Mouse (Mus musculus) layer of hippocampus, adult 9-11 months (tissue): ENCODE measurements around the gene Spock1.
"Not testable (repeated sequence)": the region's sequence is repeated elsewhere in the genome, so short reads cannot be mapped to it uniquely, and the experiment has no call there.

Source experiments
- DNase-seq: peaks from one replicate; pipeline ENCODE4 v3.0.0; 2022

Spock1 gene

DNA sequence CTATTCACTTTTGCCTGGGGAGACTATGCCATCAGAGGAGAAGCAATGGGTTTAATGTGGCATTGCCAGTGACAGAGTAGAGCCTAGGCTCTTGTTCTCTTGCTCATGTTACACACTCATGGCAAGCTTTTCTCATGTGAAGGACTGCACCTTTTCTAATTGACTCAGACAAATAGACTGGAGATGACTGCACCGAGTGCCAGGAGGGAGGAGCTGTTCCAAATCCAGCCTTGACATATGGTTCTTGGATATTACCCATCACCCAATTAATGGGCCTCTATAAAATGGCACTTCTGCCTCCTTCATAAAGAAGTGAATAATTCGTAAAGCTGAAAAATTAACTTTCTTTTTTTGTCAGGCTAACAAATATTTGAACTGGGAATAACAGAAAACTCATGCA, 259.3 kb downstream of the Spock1 start:
- no peak for DNase-seq

DNA sequence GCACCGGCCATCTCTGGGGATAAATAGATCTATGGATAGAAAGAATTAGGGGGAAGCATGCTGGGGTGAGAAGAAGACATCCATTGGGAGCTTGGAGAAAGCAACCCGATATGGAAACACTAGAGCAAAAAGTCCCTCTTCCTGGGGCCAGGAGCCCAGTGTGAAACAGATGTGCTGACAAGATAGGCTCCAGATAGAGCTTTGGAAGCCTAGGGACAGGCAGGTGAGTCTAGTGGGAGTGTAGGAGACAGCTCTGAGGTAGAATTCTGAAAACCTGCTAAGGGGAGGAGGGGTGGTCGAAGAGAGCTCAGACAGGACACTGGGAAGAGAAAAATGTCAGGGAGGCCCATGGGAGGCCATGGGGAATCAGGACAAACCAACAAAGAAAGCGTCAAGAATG, 260.7 kb downstream of the Spock1 start:
- no peak for DNase-seq

DNA sequence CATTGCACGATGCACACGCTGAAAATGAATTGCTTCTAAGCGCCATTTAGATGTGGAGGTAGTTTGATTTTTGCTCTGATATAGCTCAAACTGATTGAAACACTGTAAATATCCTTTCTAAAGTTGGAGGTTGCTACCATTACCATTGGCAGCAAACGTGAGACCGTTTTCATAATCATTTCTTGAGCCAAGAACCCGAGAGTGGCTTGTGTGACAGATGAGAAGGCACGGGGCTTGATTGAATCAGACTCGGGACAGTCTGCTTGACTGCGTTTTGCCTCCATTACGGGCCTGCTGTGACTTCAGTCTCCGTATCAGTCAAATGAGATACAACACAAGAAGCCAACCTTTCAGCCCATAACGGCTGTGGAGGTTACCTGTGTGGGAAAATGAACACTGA, 265.1 kb downstream of the Spock1 start:
- no peak for DNase-seq

DNA sequence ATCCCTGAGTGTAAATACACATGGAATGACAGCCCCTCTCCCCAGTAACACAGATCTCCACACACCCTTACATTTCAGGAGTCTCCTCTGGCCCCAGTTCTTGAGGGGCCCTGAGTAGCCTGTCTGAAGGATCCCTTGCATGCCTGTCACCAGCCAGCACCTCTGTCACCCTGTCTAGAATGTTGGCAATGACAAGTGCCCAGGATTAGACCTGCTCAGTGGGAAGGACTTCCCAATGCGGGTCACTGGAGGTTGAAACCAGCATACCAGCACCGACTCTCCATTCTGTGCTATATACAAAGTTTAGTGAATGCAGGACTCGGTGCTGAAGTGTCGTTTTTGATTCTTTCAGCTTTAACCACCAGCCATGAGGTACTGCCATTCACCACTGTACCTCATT, 266.5 kb downstream of the Spock1 start:
- no peak for DNase-seq

DNA sequence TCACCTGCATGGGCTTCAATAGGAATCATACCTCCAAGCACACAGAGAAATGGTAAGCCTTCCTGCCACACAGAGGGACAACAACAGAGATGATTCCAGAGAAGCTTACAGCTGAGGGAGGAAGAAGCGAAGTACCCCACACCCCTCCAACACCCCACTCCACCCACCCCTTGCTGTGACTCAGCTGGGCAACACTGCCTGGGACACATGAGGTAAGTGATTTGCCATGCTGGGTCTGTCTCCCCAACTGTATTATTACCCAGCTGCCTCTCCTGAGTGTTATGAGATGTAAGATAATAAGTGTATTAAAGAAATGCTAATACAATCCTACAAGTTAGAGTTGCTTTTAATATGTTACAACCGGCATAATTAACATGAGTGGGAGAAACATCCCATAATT, 267.2 kb downstream of the Spock1 start:
- no peak for DNase-seq

DNA sequence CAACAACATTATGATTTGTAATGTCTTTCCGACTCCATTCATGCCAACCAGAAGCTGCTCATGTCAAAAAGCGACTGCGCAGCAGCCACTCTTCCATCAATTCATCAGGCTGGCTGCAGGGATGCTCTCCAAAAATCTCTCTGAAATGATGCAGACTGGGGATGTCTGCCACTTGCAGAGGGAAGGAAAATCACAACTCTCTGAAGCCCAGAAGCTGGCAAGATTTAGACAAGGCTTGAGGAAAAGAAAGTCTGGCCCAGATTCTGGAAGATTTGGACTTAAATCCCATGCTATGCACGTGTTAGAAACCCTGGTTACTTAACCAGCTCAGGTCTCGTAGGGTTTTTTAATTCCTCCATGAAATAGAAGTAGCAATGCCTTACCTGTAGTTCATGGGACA, 269.3 kb downstream of the Spock1 start:
- DNase-seq, result peak; percentile 32

DNA sequence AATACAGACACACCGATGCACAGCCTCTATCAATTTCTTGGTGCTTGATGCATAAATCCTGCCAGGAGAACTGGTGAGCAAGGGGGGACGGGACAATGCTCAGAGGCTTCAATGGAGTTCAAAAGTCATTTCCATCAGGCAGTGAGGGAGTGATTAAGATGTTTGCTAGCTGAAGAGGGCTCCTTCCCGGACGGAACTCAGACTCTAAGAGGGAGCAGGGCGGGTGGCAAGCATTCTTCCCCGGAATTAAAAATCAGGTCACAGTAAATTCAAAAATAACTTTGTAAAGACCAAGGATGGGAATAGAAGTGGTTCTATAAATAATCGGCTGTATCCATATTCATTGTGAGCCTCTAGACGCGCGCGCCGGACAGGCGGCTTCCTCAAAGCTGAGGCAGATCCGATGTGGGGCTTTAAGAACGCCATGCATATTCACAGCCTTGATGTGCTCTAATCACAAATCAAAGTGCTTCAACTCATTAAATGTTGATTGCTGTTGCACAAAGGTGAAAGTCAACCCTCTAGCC, 270.5 kb downstream of the Spock1 start:
- no peak for DNase-seq

DNA sequence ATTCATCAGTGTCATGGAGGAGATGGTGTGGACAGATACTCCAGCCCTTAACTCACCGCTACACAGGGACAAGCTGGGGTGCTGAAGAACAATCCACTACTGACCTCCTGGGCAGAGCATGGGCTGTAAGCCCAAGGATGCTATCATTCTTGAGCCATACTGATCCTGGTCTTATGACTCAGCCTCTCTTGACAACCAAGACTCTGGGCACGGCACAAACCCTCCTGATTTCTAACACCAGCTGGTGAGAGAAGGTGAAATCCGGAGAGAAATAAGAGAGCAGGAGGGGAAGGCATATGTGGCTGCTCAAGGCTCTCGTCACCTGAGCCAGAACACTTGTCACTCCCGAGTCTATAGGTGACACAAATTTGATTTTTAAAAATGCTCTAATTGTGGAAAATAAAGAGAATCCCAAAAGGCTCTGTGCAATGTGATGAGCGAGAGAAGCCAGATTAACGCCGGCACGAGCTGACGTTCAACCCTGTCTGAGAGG, 271.0 kb downstream of the Spock1 start:
- DNase-seq, result no peak

DNA sequence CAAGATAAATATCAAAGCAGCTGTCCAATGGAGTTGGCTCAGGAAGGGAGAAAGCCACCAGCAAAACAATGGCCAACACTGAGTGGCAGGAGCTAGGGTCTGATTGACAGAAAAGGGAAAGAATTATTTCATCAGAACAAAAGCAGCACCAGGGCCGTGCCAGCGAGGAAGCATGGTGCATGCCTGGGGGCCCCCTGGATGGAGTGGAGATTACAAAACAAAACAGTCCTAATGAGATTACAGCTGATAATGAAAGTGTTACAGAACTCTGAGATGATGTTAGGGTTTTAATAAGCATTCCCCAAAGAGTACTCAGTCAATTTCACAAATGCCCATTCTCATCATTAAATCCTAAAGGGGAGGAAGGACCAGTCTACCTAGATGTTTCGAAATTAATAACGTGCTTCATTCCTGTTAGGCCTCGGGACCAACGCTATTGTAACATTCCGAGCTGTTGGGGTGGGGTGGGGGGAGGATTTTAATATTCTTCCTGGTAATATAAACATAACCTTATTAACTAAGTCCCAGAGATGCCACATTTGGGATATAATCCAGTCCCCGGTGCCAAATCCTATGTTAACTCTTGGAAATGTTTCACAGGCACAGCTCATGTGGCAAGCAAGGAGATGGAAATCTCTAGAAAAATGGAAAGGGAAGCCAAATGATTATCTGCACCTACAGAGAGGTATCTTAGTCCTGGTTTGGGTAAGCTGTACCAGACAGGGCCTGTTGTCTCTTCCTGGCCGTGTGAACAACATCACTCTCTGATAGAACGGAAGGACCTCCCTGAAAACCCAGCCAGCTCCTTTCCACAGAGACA, 271.7 kb downstream of the Spock1 start:
- DNase-seq, result no peak

DNA sequence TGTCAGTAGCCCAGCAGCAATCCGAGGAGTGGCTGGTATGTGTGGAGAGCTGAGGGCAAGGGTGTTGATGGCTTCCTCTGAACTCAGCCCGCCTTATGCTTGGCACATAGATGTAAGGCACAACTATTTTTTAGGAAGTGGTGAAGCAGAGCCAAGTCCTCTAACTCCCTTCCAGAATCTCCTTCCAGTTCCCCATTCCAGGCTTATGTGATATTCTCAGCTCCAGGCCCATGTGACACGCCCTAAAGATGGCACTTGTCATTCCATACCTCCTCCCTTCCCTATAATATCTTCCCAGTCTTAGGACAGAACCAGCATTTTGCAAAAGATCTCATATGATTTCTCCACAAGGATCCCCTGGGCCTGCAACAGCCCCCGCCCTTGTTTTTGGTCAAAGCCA, 277.6 kb downstream of the Spock1 start:
- no peak for DNase-seq

DNA sequence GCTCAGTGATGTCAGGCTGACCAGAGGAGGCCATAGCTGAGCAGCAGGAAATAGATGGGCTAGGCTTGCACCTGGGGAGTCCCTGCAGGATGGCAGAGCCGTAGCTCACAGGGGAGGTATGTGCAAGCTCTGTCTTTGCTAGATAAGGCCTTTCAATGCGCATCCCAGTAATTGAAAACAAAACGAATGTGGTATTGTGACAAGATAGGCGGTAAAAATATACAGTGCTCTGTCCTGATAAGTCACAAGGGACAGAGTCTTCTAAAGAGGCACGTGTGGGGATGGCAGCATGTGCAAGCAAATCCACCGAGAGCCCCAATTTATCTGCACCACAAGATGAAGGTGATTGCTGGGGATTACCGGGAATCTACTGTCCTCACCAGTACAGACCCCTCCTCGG, 279.9 kb downstream of the Spock1 start:
- DNase-seq, result no peak

DNA sequence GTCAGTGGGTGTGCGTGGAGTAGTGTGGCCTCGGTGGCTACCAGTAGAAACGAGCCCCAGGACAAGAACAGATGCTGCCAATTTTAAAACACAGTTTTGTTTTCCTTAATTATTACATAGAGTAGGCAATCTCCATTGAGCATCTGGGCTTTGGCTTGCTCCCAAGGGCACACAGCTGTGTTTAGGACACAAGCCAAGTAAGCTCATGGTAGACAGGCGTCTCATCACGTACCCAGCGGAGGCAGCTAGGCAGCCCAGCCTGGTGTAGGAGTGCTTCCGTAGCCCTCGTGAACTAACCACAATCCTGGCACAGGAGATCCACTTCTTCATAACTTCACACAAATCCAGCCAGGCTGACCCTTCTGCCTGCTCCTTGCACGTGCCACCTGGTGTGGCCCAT, 281.7 kb downstream of the Spock1 start:
- peak; percentile 39 for DNase-seq

DNA sequence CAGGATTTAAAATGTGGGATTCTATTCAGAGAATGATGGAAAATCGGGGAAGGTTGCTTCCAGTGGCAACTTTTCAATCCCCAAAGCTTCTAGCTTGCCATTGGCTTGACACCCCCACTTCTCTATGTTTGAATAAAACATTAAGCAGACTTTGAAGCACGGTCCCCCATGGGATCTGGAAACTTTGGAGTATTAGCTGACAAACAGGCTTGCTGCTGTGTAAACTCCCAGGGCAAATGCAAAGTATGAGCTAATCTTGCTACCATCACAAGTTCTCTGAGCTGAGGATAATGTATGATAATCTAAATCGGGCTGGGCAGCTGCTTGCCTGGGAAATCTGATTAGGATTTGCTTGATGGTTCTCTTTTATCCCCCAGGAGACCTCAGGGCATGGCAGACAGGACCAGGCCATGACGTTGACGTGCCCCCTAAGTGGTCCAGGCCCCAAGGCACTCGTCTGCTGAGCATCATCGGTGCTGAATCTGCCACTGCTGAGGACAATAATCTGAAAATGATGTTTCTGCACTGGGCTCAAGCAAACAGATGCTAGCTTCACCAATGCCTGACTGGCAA, 284.1 kb downstream of the Spock1 start:
- DNase-seq, result no peak

DNA sequence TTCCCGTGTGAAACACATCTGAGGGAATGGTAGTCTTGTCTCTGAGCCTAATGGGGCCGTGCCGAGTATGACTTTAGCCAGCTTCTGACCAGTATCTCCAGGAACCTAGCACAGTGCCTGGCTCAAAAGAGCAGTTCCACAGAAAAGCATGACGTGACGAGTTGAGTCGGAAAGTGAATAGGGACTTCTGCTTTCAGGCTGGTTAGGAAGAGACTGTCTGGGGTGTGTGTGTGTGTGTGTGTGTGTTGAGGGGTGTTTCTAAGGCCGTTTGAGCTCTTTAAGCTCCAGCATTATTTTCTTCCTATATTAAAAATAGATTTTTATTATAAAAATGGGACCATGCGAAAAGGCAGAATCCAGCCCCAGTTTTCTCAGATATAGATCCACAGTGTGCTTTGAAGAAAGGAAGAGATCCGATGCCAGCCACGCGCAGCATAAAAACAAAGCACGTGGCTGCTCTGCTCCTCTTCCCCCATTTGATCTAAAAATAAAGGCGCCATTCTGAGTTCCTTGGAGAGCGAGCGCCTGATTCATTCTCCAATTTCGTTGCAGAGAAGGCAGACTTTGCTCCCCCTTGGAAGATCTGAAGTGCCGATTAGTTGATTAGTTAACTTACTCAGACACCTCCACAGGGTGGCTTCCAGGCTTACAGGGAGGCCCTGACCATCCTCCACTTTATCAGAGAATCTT, 288.9 kb downstream of the Spock1 start:
- peak; percentile 77 for DNase-seq

DNA sequence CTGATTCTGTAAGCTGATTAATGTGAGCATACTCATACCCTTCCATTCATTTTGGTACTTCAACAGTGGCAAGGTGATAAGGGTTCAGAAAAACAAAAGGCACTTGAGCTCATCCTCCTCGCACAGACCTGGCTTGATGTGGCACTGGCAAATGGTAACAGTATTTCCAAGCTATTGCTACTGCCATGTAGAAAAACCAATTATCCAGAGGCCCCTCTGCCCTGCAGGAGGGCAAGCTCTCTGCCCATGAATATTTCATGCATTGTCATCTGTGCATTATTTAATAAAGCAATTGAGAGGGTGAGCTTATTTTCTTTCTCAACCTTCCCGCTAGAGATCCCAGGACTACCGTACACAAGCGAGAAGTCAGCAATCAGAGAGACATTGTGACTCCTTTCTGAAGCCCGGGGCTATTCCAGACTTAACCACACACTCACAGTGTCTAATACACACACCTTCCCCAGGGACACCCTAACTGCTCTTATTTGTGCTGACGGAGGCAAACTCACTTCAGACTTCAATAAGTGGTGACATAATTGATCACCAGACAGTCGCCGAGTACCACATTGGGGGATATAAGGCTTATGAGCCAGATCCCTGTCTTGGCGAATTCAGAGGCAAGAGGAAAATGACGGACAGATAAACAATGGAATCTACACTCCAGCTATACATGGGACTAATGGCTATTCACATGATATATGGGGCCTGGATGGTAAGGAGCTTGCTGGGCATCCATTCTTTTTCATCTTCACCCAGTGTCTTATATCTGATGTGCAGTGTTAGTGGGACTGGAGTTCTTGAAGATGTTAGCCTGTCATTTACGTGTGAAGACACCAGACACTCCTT, 296.6 kb downstream of the Spock1 start:
- no peak for DNase-seq

DNA sequence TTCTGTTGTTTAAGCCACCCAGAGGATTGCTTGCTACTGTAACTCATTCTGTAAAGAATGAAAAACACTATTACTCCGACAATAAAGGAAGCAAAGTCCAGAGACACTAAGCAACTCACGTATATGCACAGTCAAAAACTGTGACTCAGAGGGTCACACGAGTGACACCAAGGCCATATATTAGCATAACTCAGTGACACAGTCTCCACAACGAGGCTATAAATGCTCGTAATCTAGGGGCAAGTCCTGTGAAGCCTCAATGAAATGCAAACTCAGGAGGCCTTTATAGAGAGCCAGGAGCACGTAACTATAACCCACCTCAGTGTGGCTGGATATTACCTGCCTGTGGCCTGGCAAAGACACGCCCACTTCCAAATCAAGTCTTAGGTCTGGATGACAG, 298.2 kb downstream of the Spock1 start:
- DNase-seq, result no peak

DNA sequence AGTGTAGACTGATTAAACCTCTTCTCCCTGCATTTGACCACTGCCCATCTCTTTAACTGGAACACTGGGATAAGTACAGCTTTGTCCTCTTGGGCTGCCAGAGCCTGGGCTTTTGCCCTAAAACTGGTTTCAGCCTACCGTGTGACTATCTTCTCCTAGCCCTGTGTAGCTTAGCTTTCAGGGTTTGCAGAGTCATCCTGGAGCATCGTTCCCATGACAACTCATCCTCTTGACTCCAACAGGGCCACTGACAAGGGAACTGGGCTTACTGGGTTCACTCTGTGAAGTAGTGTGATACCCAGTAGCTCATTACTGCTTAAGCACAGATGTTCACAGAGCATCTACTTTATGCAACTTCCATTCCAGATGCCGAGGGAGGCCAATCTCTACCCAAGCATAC, 303.7 kb downstream of the Spock1 start:
- no peak for DNase-seq

DNA sequence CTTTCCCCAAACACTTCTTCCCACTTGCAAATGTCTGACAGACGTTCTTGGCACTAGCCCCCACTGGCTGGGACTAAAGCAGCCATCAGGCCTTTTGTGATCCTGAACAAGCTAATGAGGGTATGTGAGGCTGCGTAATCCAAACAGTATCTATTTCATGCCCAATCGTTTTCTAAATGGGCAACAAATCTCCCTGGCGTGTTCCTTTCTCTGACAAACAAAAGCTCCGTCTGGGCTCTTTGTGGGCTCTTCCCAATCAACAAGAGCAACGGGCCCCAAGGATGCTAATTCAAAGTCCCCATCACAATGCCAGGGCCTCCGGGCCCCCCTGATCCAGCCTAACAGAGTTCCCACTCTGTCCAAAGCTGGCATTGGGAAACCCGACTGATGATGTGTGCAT, 304.9 kb downstream of the Spock1 start:
- DNase-seq, result no peak

DNA sequence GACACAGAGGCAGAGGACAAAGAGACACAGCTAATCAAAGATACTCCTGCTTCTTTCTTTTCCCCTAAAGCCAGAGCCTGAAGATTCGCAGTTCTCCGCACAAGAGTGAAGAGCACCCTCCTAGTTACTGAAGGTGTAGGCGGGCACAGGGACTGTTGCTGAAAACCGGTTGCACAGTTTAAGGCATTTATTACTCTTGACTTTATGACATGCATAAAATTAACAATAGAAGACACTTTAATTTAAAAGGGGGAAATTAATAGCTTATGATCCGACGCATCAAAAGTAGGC, 312.4 kb downstream of the Spock1 start:
- no peak for DNase-seq

DNA sequence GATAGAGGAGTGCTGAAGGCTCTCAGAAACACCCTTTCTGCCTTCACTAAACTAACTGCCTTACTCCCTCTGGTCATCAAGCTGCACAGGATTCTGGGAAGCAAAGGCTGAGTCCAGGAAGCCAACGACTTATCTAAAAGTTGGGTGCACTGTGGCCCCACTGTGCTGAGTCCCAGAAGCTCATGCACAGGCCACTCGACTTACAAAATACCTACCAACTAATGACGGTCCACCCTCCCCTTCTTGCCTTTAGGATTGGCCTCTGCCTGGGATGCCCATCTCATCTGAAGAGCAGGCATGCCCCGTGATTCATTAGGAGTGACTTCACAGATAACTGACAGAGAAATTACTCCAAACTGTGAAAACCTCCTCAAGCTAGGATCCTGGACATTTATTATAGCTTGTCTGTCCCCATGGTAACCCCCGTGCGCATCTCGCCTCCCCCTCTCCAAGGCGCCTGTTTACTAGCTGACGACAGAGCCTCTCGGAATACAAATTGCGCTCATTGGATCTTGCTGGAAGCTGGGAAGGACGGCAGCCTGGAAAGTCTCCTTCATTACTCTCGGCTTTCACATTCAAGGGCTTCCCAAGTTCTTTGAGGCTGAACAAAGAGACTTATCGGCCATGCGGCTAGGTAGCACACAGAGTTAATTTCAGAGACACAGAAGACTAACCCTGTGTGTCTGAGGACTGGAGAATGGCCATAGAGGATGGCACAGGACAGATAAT, 312.9 kb downstream of the Spock1 start:
- peak; percentile 48 for DNase-seq

DNA sequence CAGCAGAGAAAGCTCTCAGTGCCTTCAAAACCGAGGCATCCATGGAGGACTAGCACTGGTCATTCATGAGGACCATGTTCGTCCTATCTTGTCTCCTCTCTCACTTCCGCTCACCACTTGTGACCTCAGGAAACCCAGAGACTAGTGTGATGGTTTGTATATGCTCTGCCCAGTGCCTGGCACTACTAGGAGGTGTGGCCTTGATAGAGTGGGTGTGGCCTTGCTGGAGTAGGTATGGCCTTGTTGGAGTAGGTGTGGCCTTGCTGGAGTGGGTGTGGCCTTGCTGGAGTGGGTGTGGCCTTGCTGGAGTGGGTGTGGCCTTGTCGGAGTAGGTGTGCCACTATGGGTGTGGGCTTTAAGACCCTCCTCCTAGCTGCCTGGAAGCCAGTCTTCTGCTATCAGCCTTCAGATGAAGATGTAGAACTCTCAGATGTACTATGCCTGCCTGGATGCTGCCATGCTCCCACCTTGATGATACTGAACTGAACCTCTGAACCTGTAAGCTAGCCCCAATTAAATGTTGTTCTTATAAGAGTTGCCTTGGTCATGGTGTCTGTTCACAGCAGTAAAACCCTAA, 318.7 kb downstream of the Spock1 start:
- not testable (repeated sequence) for DNase-seq
